Mouse (Mus musculus): ENCODE results near the gene Hs3st3b1. TPM values are rescaled to one million over a fixed set of nuclear protein-coding genes. Genes with fewer than 3 reads are reported as not detected.
A peak's percentile ranks its signal among the peaks of the same experiment; 100 is the strongest.

The Hs3st3b1 gene
- polyA plus RNA-seq, 1 experiment from 2014 or later: 1.00 TPM

DNA sequence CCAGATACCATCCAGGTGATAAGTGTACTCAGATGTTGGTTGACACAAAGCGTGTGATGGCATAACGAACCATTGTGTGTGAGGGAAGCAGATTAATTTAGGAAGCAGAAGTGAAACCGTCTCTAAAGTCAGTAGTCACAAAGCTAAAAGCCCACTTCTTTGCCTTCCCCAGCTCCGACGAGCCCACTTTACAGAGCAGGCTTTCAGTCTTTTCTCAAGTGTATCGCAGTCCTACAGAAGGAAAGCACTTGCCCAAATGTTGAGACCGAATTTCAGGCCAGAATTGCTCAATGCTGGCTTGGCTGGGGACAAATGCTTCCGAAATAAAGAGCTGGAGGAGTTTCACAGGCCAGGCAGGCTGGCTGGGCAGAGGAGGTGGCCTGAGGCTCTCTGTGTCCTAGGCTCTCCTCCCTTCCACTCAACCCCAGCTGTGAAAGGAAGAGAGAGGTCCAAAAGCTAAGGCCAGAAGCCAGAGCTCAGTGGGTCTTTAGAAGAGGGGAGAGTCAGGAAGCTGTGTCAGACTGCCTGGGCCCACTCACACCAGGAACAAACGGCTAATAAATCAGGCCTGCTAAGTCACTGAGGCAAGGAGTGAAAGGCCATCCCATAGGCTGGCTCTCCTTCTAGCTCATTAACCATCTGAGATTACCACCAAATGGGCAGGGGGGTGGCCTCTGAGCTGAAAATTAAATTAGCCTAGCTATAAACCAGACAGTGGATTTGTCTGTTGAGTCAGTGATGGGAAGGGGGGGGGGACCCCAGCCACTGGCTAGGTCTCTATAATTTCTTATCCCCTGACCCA is 15.3 kb downstream of the Hs3st3b1 start:
- no peak overlapping the region for H3K4me2 ChIP-seq
- peaks cover 12% of the 10 kb centered on the region for H3K27me3 ChIP-seq
- H3K27ac ChIP-seq: no peak overlapping the region
- no peaks in the 10 kb centered on the region for H3K9me3 ChIP-seq
- 68% methylated on average over 9 of the region's 9 CpGs for WGBS
- 0 out of 2 replicates have a peak, but pooled peaks cover 3% of the 10 kb centered on the region for H3K4me1 ChIP-seq
- H3K36me3 ChIP-seq: no peaks in the 10 kb centered on the region
- no peak overlapping the region for H3K9ac ChIP-seq
- no peak overlapping the region for H3K4me3 ChIP-seq
- no peak for ATAC-seq (ENCODE audit: borderline replicate concordance, extremely low read depth, low FRiP score, low TSS enrichment)

DNA sequence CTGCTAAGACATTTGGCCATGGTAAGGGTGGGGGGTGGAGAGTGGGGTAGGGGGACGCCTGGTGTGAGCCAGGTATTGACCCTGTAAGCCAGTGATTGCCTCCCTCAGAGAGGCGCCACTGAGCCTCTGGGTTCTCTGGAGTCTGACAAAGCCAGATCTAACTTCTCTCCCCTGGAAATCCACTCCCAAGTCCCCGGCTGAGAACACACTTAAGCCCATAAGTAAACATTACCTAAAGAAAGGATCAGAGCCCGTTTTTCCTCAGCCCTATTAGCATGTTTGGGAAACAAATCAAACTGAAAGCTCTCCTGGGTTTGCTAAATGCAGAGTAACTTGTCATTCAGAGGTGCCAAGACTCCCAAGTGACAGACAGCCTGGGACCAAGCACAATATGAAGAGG is 17.3 kb downstream of the Hs3st3b1 start:
- Histone ChIP-seq H3K36me3 (no peaks in the 10 kb centered on the region), H3K4me1 (0 out of 2 replicates have a peak, but pooled peaks cover 3% of the 10 kb centered on the region), H3K9ac (no peak overlapping the region), H3K27ac (no peak overlapping the region), H3K4me2 (no peak overlapping the region), H3K9me3 (no peaks in the 10 kb centered on the region), H3K4me3 (no peak overlapping the region), H3K27me3 (no peaks in the 10 kb centered on the region)
- WGBS: 34% methylated on average over 4 of the region's 4 CpGs
- ATAC-seq (ENCODE audit: borderline replicate concordance, extremely low read depth, low FRiP score, low TSS enrichment): peak; percentile 46; the same call in 1 of the 2 replicates

DNA sequence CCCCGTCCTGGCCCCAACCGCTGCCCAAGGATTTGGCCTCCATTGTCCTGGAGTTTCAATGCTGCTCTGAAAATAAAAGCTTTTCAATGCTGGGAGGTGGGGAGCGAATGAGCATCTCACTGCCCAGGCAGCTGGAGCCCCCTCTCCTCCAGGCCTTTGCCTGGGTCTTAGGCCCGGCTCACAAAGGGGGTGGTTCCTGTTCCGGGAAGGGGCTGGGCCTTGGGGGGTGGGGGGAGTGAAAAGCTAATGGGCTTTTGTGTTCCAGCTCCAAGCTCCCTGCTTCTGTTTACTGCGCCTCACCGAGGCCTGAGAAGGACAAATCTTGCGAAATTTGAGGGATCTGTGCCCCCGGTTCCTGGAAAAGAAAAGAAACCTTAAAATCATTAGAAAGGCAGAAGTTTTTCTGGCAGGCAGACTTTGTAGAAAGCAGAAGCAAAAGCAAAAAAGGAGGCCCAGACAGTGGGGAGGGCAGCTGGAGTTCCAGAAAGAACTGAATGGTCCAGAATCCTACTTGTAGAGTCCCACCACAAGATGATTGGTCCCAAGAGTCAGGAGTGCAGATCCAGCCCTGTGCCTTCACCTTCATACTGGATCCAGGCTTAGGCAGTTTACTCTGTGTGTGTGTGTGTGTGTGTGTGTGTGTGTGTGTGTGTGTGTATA is 23.5 kb downstream of the Hs3st3b1 start:
- Histone ChIP-seq H3K36me3 (no peaks in the 10 kb centered on the region), H3K4me2 (no peak overlapping the region), H3K4me1 (no peaks in the 10 kb centered on the region), H3K9me3 (no peaks in the 10 kb centered on the region), H3K4me3 (no peak overlapping the region), H3K27ac (no peak overlapping the region), H3K27me3 (no peaks in the 10 kb centered on the region), H3K9ac (no peak overlapping the region)
- no peak for ATAC-seq (ENCODE audit: borderline replicate concordance, extremely low read depth, low FRiP score, low TSS enrichment)
- WGBS: 51% methylated on average over 9 of the region's 9 CpGs

DNA sequence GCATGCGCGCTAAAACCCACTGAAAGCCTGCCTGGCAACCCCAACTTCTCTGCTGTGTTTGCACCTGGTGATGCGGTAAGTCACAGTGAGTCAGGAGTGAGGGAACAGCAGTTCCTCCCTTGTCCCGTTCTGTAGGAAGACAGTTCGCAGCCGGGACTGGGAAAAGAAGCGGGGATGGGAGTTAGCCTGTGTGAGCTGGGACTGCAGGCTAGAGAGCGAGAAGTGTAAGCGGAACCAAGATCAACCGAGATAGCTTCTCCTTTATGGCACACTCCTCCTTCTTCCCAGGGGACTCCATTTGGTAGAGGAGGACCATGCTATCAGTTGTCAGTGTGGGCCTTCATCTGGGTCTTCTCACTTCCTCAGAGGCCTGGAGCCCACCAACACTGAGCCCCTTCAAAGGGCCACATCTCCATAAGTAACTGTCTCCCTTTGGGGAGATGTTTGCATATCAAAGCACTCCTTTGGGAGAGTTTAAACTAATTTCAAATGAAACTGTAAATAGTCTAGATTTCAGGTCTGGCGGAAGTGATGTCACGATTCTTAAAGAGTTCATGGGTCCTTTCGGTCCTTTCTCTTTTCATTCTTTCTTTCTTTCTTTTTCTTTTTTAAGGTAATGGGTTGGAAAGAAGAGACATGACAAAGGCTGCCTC is 24.1 kb downstream of the Hs3st3b1 start:
- H3K9ac ChIP-seq: no peak overlapping the region

DNA sequence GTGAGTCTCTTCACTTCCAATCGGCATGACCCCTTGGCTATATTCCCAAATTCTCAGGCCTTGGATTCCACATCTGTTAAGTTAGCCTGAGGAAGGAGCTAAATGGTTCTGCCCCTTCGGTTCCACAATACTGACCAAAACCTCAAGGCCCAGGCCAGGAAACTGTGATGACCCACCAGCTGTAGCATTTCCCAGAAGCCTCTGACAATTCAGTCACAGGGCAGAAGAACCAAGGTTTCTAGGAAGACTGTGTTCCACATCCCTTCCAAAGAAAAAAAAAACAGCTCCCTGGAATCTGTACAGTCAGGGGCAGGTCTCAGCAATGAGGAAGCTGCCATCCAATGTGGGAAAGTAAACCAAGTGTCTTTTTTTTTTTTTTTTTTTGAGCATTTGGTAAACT is 25.1 kb downstream of the Hs3st3b1 start:
- no peak overlapping the region for H3K4me3 ChIP-seq
- no peaks in the 10 kb centered on the region for H3K9me3 ChIP-seq
- ATAC-seq (ENCODE audit: borderline replicate concordance, extremely low read depth, low FRiP score, low TSS enrichment): no peak
- H3K4me2 ChIP-seq: no peak overlapping the region
- WGBS: 66% methylated on average over 2 of the region's 2 CpGs
- H3K36me3 ChIP-seq: no peaks in the 10 kb centered on the region
- H3K27ac ChIP-seq: no peak overlapping the region
- H3K4me1 ChIP-seq: no peaks in the 10 kb centered on the region
- no peaks in the 10 kb centered on the region for H3K27me3 ChIP-seq
- no peak overlapping the region for H3K9ac ChIP-seq

More for the DNA sequence above, 24.1 kb downstream of the Hs3st3b1 start:
- no peaks in the 10 kb centered on the region for H3K9me3 ChIP-seq
- H3K4me3 ChIP-seq: no peak overlapping the region
- H3K4me1 ChIP-seq: no peaks in the 10 kb centered on the region
- 77% methylated on average over 13 of the region's 13 CpGs for WGBS
- no peak overlapping the region for H3K4me2 ChIP-seq
- ATAC-seq (ENCODE audit: borderline replicate concordance, extremely low read depth, low FRiP score, low TSS enrichment): no peak; the same call in 1 of the 2 replicates
- H3K36me3 ChIP-seq: no peaks in the 10 kb centered on the region
- H3K27me3 ChIP-seq: no peaks in the 10 kb centered on the region
- no peak overlapping the region for H3K27ac ChIP-seq

DNA sequence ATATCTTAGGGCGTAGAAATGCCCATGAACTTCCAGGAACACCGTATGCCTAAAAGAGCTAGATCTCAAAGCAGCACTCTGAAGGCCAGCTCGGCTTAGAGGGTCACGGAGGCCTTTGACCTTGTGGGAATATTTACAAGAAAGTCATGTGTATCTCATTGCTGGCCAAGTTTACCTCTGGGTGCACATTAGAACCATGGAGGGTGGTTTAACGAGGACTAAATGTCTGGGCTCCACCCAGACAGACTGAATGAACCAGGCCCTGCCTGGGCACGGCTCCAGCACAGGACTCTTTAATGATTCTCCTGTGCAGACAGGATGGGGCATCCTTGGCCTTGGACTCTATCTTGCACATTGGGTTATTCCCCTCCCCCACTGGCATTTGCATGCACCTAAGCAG is 27.9 kb downstream of the Hs3st3b1 start:
- WGBS: 68% methylated on average over 6 of the region's 6 CpGs
- no peaks in the 10 kb centered on the region for H3K36me3 ChIP-seq
- H3K27ac ChIP-seq: no peak overlapping the region
- ATAC-seq (ENCODE audit: borderline replicate concordance, extremely low read depth, low FRiP score, low TSS enrichment): no peak
- H3K9me3 ChIP-seq: no peaks in the 10 kb centered on the region
- H3K4me3 ChIP-seq: no peak overlapping the region
- H3K4me1 ChIP-seq: no peaks in the 10 kb centered on the region
- no peaks in the 10 kb centered on the region for H3K27me3 ChIP-seq
- no peak overlapping the region for H3K9ac ChIP-seq
- no peak overlapping the region for H3K4me2 ChIP-seq

DNA sequence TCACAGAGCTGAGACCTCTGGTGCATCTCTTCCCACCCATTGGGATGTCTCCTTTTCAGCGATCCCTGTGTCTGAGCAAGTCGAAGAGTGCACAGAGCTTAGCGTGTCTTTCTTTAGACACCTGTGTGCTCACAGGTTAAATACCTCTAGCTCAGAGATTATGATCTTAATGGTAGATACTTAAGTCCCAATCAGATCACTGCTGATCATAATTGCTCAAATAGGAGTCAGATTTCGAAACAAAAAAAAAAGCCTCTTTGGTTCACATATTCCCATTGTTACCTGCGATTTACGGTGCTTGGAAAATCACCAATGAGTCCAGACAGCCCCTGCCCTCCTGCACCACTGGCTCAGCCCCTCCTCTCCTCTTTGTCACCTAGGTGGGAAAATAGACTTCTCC is 28.5 kb downstream of the Hs3st3b1 start:
- Histone ChIP-seq H3K27me3 (no peaks in the 10 kb centered on the region), H3K9me3 (no peaks in the 10 kb centered on the region), H3K27ac (no peak overlapping the region), H3K4me1 (no peaks in the 10 kb centered on the region), H3K4me3 (no peak overlapping the region), H3K36me3 (no peaks in the 10 kb centered on the region), H3K4me2 (no peak overlapping the region), H3K9ac (no peak overlapping the region)
- WGBS: 82% methylated on average over 6 of the region's 6 CpGs
- ATAC-seq (ENCODE audit: borderline replicate concordance, extremely low read depth, low FRiP score, low TSS enrichment): no peak

DNA sequence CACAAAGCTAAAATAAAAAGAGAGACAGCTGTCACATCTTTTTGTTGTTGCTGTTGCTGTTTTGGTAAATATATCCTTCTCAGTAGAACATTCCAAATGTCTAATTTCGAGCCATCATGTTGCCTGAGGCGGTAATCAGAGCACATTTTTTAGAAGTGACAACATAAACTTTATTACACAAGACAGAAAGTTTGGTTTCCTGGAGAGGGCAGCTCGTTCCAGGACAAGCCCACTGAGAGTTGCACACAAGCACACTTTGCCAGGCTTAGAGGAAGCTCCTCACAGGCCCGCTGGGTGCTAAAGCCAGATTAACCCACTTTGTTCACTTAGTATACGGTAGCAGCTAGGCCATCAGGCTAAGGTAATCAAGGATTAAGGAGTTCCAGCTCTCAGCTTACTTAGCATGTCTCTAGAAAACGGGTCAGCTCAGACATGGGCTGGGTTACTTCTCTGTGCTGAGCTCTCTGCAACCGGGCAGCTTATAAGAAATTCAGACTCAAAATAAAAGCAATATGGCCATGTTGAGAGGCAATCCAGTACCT is 30.5 kb downstream of the Hs3st3b1 start:
- no peaks in the 10 kb centered on the region for H3K9me3 ChIP-seq
- no peaks in the 10 kb centered on the region for H3K4me1 ChIP-seq
- no peak for ATAC-seq (ENCODE audit: borderline replicate concordance, extremely low read depth, low FRiP score, low TSS enrichment)
- no peaks in the 10 kb centered on the region for H3K27me3 ChIP-seq
- H3K27ac ChIP-seq: no peak overlapping the region
- H3K9ac ChIP-seq: no peak overlapping the region
- no peak overlapping the region for H3K4me3 ChIP-seq
- WGBS: 62% methylated on average over 7 of the region's 7 CpGs
- no peak overlapping the region for H3K4me2 ChIP-seq
- no peaks in the 10 kb centered on the region for H3K36me3 ChIP-seq

DNA sequence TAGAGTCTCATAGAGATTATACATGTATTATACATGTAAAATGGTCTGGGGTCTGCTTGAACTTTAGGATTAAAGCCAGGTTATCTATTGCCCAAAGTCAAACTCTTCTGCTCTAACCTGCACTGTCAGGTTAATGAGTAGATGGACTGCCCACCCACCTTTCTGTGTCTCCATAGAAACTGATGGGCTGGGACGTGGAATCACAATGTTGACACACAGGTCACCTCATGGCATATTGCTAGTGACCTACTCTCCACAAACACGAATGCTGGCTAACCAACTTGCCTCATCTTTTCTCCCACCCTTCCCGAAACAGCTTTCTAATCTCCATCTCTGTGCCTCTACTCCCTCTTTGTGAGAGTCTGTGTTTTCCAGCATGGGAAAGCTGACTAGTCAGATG is 38.7 kb downstream of the Hs3st3b1 start:
- Histone ChIP-seq H3K9ac (no peak overlapping the region), H3K27ac (no peak overlapping the region), H3K9me3 (no peaks in the 10 kb centered on the region), H3K36me3 (no peaks in the 10 kb centered on the region), H3K4me3 (no peak overlapping the region), H3K4me1 (no peaks in the 10 kb centered on the region), H3K4me2 (no peak overlapping the region), H3K27me3 (no peaks in the 10 kb centered on the region)
- WGBS: 61% methylated on average over 3 of the region's 3 CpGs
- no peak for ATAC-seq (ENCODE audit: borderline replicate concordance, extremely low read depth, low FRiP score, low TSS enrichment)

DNA sequence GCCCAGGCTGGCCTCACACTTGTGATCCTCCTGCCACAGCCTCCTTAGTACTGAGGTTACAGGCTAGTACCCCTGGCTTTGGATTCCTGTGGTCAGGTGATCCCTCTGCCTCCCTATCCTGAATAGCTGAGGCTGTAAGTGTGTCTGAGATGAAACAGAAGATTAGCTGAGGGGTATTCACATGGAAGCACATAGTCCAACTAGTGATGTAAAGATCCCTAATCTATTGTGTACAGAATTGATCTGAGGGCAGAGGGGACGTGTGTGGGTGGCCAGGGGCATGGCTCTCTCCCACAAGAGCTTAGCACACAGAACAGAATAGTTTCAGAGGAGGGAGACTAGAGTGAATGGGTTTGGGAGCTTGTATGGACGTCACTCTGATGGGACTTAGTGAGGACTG is 41.8 kb downstream of the Hs3st3b1 start:
- 57% methylated on average over 2 of the region's 2 CpGs for WGBS
- H3K27me3 ChIP-seq: no peaks in the 10 kb centered on the region

DNA sequence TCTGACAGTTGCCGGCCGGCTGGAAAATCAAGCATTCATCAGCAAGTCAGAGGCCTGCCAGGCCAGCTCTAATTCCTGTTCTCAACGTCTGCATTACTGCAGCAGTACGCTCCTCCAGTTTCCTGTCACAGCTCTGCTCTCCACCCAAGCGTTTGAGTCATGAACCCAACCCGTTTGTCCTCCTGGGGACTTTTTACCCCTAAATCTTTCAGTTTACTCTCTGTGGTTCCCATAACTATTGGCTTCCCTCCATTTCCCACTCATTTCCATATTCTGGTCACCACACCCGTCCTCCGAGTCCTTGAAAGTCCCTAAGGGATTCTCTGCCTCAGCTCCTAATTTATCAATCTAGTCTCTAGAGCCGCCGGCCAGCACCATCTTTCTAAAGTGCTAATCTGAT is 42.8 kb downstream of the Hs3st3b1 start:
- Histone ChIP-seq H3K4me1 (no peaks in the 10 kb centered on the region), H3K36me3 (no peaks in the 10 kb centered on the region), H3K4me2 (no peak overlapping the region), H3K27ac (no peak overlapping the region), H3K9ac (no peak overlapping the region), H3K4me3 (no peak overlapping the region), H3K9me3 (no peaks in the 10 kb centered on the region), H3K27me3 (no peaks in the 10 kb centered on the region)
- 36% methylated on average over 10 of the region's 10 CpGs for WGBS
- ATAC-seq (ENCODE audit: borderline replicate concordance, extremely low read depth, low FRiP score, low TSS enrichment): no peak

More for the DNA sequence above, 41.8 kb downstream of the Hs3st3b1 start:
- ATAC-seq (ENCODE audit: borderline replicate concordance, extremely low read depth, low FRiP score, low TSS enrichment): no peak
- no peak overlapping the region for H3K4me3 ChIP-seq
- no peak overlapping the region for H3K9ac ChIP-seq
- no peak overlapping the region for H3K27ac ChIP-seq
- H3K4me1 ChIP-seq: no peaks in the 10 kb centered on the region
- H3K36me3 ChIP-seq: no peaks in the 10 kb centered on the region
- no peak overlapping the region for H3K4me2 ChIP-seq
- no peaks in the 10 kb centered on the region for H3K9me3 ChIP-seq

DNA sequence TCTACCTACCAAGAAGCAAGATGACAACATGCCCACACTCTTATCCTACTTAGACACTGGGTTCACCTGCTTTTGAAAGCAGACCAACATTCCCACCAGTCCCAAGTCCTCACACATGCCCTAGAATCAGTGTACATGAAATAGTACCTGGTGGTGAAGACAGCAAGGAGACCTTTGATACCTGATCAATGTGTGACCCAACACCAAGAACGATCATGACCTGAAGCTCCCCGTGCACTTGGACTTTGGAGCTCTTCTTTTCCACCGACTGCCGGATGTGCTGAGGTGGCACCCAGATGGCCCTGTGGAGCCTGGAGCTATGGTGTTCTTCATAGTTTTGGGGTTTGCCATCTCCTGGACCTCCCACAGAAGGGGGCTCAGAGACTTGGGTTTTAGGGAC is 43.5 kb downstream of the Hs3st3b1 start:
- ATAC-seq (ENCODE audit: borderline replicate concordance, extremely low read depth, low FRiP score, low TSS enrichment): no peak
- Histone ChIP-seq H3K4me3 (no peak overlapping the region), H3K36me3 (no peaks in the 10 kb centered on the region), H3K27me3 (no peaks in the 10 kb centered on the region), H3K9ac (no peak overlapping the region), H3K9me3 (no peaks in the 10 kb centered on the region), H3K4me1 (no peaks in the 10 kb centered on the region), H3K27ac (no peak overlapping the region), H3K4me2 (no peak overlapping the region)
- WGBS: 93% methylated on average over 4 of the region's 4 CpGs

Data from lung, embryonic 15.5 days (tissue).